Mouse (Mus musculus) forebrain, embryonic 16.5 days (tissue): Measurements from ENCODE around the gene Ccl2. TPM values are rescaled to one million over a fixed set of nuclear protein-coding genes. Genes with fewer than 3 reads are reported as not detected.

Source experiments
- ATAC-seq: fragments of 200-750 bp; cut with Nextera tagmentation; 2 replicates; pipeline ENCODE4 v1.8.0; 2017; ENCODE audit warnings: mild to moderate bottlenecking, moderate library complexity
- H3K27ac ChIP-seq: fragments of 300-500 bp; sonication (generic); 2 replicates; pipeline ENCODE4 v1.5.1; 2014; ENCODE audit warnings: low read length, control low read depth
- H3K27me3 ChIP-seq: fragments of 300-500 bp; sonication (generic); replicated peaks from 2 replicates; pipeline ENCODE4 v1.6.1; 2014; ENCODE audit warnings: low read length; ENCODE audit not compliant: control insufficient read depth, insufficient read depth
- H3K36me3 ChIP-seq: fragments of 300-500 bp; sonication (generic); 2 replicates; pipeline ENCODE4 v1.6.1; 2014; ENCODE audit not compliant: control insufficient read depth, insufficient read depth
- H3K4me1 ChIP-seq: fragments of 300-500 bp; sonication (generic); replicated peaks from 2 replicates; pipeline ENCODE4 v1.6.1; 2014; ENCODE audit warnings: low read length; ENCODE audit not compliant: control insufficient read depth, insufficient read depth
- H3K4me2 ChIP-seq: fragments of 300-500 bp; sonication (generic); 2 replicates; pipeline ENCODE4 v1.6.1; 2014; ENCODE audit warnings: mild to moderate bottlenecking, low read length, control low read depth
- H3K4me3 ChIP-seq: fragments of 300-500 bp; sonication (generic); replicated peaks from 2 replicates; pipeline ENCODE4 v1.5.1; 2014; ENCODE audit warnings: mild to moderate bottlenecking, low read length, control low read depth
- H3K9ac ChIP-seq: fragments of 300-500 bp; sonication (generic); replicated peaks from 2 replicates; pipeline ENCODE4 v1.6.1; 2014; ENCODE audit warnings: low read depth, low read length, control low read depth
- H3K9me3 ChIP-seq: fragments of 300-500 bp; sonication (generic); 2 replicates; pipeline ENCODE4 v1.6.1; 2016; ENCODE audit warnings: low read length; ENCODE audit not compliant: control insufficient read depth
- WGBS: fragments of 180-500 bp; shearing (Covaris S2); extraction: QIAGEN DNeasy Blood & Tissue Kit; methylation state at CpG from one replicate; pipeline ENCODE4 v1.1.7; 2014; 5-methylcytosine and 5-hydroxymethylcytosine counted together
- polyA plus RNA-seq: library from polyadenylated mRNA; unstranded; fragments of >200 nt; fragmentation: Nextera tagmentation; extraction: Ambion mirVana; gene quantifications from 2 replicates; pipeline ENCODE4 v1.2.1, GENCODE M21; 2015

Ccl2 gene
- polyA plus RNA-seq: 0.42 and 0.47 TPM in 2 replicates

- H3K36me3 ChIP-seq: no peaks in the 10 kb centered on the region
- H3K4me1 ChIP-seq: peaks cover 8% of the 10 kb centered on the region
- no peak within 1 kb of the TSS for H3K4me2 ChIP-seq
- ATAC-seq: peak; percentile 61; the same call in 1 of the 2 replicates
- no peaks in the 10 kb centered on the region for H3K9me3 ChIP-seq
- no peak within 1 kb of the TSS for H3K9ac ChIP-seq
- H3K27ac ChIP-seq: no peak within 1 kb of the TSS
- H3K4me3 ChIP-seq: no peak within 1 kb of the TSS
- WGBS: 22% methylated on average over 5 of the region's 5 CpGs
- no peaks in the 10 kb centered on the region for H3K27me3 ChIP-seq
These were observed at the start of gene Ccl2 for GRCm38 (mm10) chr11:82035356-82035755. Gene Ccl2, plus strand, starts transcription at chr11:82035571.

- Histone ChIP-seq H3K36me3 (no peaks in the 10 kb centered on the region), H3K9ac (no peak overlapping the region), H3K9me3 (no peaks in the 10 kb centered on the region), H3K4me3 (no peak overlapping the region), H3K4me1 (no peaks in the 10 kb centered on the region), H3K4me2 (no peak overlapping the region), H3K27me3 (no peaks in the 10 kb centered on the region), H3K27ac (no peak overlapping the region)
- 67% methylated on average over 10 of the region's 10 CpGs for WGBS
- peak; percentile 47; the same call in 1 of the 2 replicates for ATAC-seq
These were observed 39.1 kb upstream of the Ccl2 start for GRCm38 (mm10) chr11:81996172-81996841.

- no peak overlapping the region for H3K4me3 ChIP-seq
These were observed 38.3 kb upstream of the Ccl2 start for GRCm38 (mm10) chr11:81997085-81997484.

GRCm38 (mm10) chr11:81998646-81999045, 36.7 kb upstream of the Ccl2 start:
- WGBS: 82% methylated on average over 3 of the region's 3 CpGs
- Histone ChIP-seq H3K36me3 (no peaks in the 10 kb centered on the region), H3K4me1 (no peaks in the 10 kb centered on the region), H3K9ac (no peak overlapping the region), H3K27ac (no peak overlapping the region), H3K4me2 (no peak overlapping the region), H3K27me3 (no peaks in the 10 kb centered on the region), H3K9me3 (no peaks in the 10 kb centered on the region), H3K4me3 (no peak overlapping the region)
- ATAC-seq: no peak

More at GRCm38 (mm10) chr11:81997085-81997484, 38.3 kb upstream of the Ccl2 start:
- Histone ChIP-seq H3K36me3 (no peaks in the 10 kb centered on the region), H3K27me3 (no peaks in the 10 kb centered on the region), H3K4me1 (no peaks in the 10 kb centered on the region), H3K9ac (no peak overlapping the region), H3K27ac (no peak overlapping the region), H3K4me2 (no peak overlapping the region), H3K9me3 (no peaks in the 10 kb centered on the region)
- no peak for ATAC-seq
- 90% methylated on average over 5 of the region's 5 CpGs for WGBS

GRCm38 (mm10) chr11:81999469-81999868, 35.9 kb upstream of the Ccl2 start:
- 85% methylated on average over 4 of the region's 4 CpGs for WGBS
- no peak overlapping the region for H3K9ac ChIP-seq
- H3K4me3 ChIP-seq: no peak overlapping the region
- H3K27ac ChIP-seq: no peak overlapping the region
- H3K36me3 ChIP-seq: no peaks in the 10 kb centered on the region
- H3K4me2 ChIP-seq: no peak overlapping the region
- H3K27me3 ChIP-seq: no peaks in the 10 kb centered on the region
- ATAC-seq: no peak
- no peaks in the 10 kb centered on the region for H3K4me1 ChIP-seq
- no peaks in the 10 kb centered on the region for H3K9me3 ChIP-seq

GRCm38 (mm10) chr11:82000581-82000980, 34.8 kb upstream of the Ccl2 start:
- no peaks in the 10 kb centered on the region for H3K36me3 ChIP-seq
- ATAC-seq: no peak
- no peak overlapping the region for H3K4me3 ChIP-seq
- WGBS: 53% methylated on average over 5 of the region's 5 CpGs
- H3K27ac ChIP-seq: no peak overlapping the region
- no peak overlapping the region for H3K9ac ChIP-seq
- no peaks in the 10 kb centered on the region for H3K4me1 ChIP-seq
- H3K9me3 ChIP-seq: no peaks in the 10 kb centered on the region
- no peaks in the 10 kb centered on the region for H3K27me3 ChIP-seq
- H3K4me2 ChIP-seq: no peak overlapping the region

GRCm38 (mm10) chr11:82004810-82005209, 30.6 kb upstream of the Ccl2 start:
- Histone ChIP-seq H3K4me2 (no peak overlapping the region), H3K9ac (no peak overlapping the region), H3K27me3 (no peaks in the 10 kb centered on the region), H3K36me3 (no peaks in the 10 kb centered on the region), H3K4me3 (no peak overlapping the region), H3K4me1 (no peaks in the 10 kb centered on the region), H3K9me3 (no peaks in the 10 kb centered on the region), H3K27ac (no peak overlapping the region)
- ATAC-seq: no peak
- WGBS: 77% methylated on average over 2 of the region's 2 CpGs

GRCm38 (mm10) chr11:82006796-82007423, 28.5 kb upstream of the Ccl2 start:
- Histone ChIP-seq H3K9ac (no peak overlapping the region), H3K4me1 (no peaks in the 10 kb centered on the region), H3K9me3 (no peaks in the 10 kb centered on the region), H3K27ac (no peak overlapping the region), H3K27me3 (no peaks in the 10 kb centered on the region), H3K4me3 (no peak overlapping the region), H3K4me2 (no peak overlapping the region), H3K36me3 (no peaks in the 10 kb centered on the region)
- no peak for ATAC-seq
- WGBS: 47% methylated on average over 12 of the region's 12 CpGs

GRCm38 (mm10) chr11:82010115-82010514, 25.3 kb upstream of the Ccl2 start:
- no peak for ATAC-seq
- H3K4me3 ChIP-seq: no peak overlapping the region
- H3K4me1 ChIP-seq: no peaks in the 10 kb centered on the region
- no peak overlapping the region for H3K9ac ChIP-seq
- H3K27ac ChIP-seq: no peak overlapping the region
- H3K4me2 ChIP-seq: no peak overlapping the region
- no peaks in the 10 kb centered on the region for H3K36me3 ChIP-seq
- H3K9me3 ChIP-seq: no peaks in the 10 kb centered on the region
- WGBS: 91% methylated on average over 3 of the region's 3 CpGs
- H3K27me3 ChIP-seq: no peaks in the 10 kb centered on the region
